Mouse (Mus musculus): Measurements from ENCODE around the gene Bub3. TPM values are rescaled to one million over a fixed set of nuclear protein-coding genes. Genes with fewer than 3 reads are reported as not detected.

Bub3 gene
- polyA plus RNA-seq, 1 experiment from 2014 or later, result 158 TPM

DNA sequence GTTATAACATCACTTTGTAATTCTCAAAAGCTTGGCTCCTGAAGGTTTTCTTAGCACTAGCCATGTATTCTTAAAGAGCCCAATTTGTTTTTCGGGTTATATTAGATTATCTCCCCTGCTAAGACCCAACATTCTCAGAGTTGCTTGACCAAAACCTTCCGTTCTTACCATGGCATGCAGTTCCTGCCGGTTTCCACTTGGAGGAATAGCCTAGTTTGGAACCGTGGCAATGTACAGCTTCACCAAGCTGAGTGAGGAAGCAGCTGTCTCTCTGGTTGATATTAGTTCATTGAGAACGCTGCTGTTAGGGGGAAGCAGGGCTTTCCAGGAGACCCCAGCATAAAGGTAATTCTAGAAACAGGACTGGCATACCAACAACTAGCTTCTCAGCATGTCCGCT, 15.2 kb downstream of the Bub3 start:
- H3K27me3 ChIP-seq, result no peaks in the 10 kb centered on the region
- ATAC-seq (ENCODE audit: low FRiP score, low read depth), result no peak
- H3K4me3 ChIP-seq, result no peak overlapping the region
- peaks cover 21% of the 10 kb centered on the region for H3K36me3 ChIP-seq
- WGBS, result 76% methylated on average over 6 of the region's 6 CpGs
- H3K27ac ChIP-seq (replicated peaks), result no peak overlapping the region
- no peaks in the 10 kb centered on the region for H3K4me1 ChIP-seq (replicated peaks)
- H3K9ac ChIP-seq, result no peak overlapping the region
- no peak overlapping the region for H3K4me2 ChIP-seq
- no peaks in the 10 kb centered on the region for H3K9me3 ChIP-seq

DNA sequence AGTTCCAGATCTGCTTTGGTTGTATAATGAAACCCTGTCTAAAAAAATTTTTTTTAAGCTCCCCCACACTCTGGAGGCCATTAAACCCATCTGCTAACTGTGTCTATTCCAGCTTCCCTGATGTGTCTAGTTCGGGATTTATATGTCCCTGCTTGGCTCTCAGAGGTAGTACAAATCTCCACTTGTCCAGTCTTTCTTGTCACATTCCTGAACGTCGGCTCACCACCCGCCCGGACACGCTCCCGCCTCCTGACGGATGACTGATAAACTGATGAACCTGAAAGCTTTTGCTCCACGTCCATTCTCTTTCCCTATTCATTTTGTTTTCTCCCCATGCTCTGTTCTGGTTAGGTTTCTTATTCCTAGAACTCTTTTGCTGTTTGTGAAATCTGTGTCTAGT, 22.2 kb downstream of the Bub3 start:
- Histone ChIP-seq H3K27ac (replicated peaks) (no peak overlapping the region), H3K9me3 (no peaks in the 10 kb centered on the region), H3K27me3 (no peaks in the 10 kb centered on the region), H3K9ac (no peak overlapping the region), H3K4me1 (replicated peaks) (no peaks in the 10 kb centered on the region), H3K36me3 (no peaks in the 10 kb centered on the region), H3K4me3 (no peak overlapping the region), H3K4me2 (no peak overlapping the region)
- ATAC-seq (ENCODE audit: low FRiP score, low read depth), result no peak
- WGBS, result 59% methylated on average over 9 of the region's 9 CpGs

DNA sequence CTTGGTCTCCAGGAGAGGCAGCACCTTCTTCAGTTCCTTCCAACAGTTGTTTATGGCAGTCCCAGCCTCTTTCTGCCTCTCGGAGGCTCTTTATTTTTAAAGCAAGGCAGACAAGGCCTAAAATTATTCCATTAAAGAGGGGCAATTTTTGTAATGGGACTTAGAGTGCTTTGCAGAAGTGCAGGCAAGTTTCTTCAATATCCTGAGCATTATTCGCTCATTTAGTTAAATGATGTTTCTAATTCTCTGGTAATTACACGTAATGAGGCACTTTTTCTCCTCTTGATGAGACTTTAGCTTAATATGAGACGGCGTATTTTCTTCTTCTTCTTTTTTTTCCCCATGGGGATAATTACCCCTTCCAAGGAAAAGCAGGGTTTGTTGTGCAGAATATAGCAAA, 25.5 kb downstream of the Bub3 start:
- WGBS, result 70% methylated on average over 5 of the region's 5 CpGs
- Histone ChIP-seq H3K27ac (replicated peaks) (no peak overlapping the region), H3K4me2 (no peak overlapping the region), H3K27me3 (no peaks in the 10 kb centered on the region), H3K4me3 (no peak overlapping the region), H3K9ac (no peak overlapping the region), H3K4me1 (replicated peaks) (no peaks in the 10 kb centered on the region), H3K9me3 (no peaks in the 10 kb centered on the region), H3K36me3 (no peaks in the 10 kb centered on the region)
- no peak for ATAC-seq (ENCODE audit: low FRiP score, low read depth)

DNA sequence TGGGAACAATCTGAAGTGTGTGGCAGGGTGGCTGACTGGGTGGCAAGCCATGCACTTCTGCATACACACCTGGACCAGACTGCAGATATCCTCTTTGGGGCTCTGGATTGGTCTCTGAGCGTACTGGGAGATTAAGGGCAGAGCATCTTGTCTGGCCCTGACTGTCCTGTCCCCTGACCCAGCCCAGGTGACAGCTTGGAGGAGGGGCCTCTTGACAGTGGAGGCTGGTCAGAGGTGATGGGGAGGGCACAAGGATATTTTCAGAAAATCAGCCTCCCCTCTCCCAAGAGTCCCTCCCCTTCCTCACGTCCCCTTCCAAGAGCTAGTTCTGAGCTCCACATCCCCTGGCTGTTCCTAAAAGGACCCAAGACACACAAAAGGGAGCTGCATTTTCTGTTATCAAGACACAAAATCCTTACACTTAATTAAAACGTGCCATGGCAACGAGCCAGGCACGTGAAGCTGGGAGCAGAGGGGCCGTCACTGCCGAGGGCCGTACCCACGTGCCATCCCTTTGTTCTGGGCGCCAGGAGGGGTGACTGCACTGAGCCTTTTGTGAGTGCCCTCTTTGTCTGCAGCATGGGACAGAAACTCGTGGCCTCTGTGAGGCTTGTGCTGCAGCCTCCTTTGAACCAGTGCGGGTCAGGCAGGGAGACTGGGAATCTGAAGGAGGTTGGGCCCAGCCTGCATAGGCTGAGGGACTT, 37.9 kb downstream of the Bub3 start:
- peak; percentile 27; the same call in 1 of the 2 replicates for ATAC-seq (ENCODE audit: low FRiP score, low read depth)
- H3K4me3 ChIP-seq, result no peak overlapping the region
- WGBS, result 7% methylated on average over 12 of the region's 12 CpGs
- H3K36me3 ChIP-seq, result no peaks in the 10 kb centered on the region
- no peak overlapping the region for H3K4me2 ChIP-seq
- H3K9ac ChIP-seq, result no peak overlapping the region
- H3K9me3 ChIP-seq, result no peaks in the 10 kb centered on the region
- H3K27ac ChIP-seq (replicated peaks), result no peak overlapping the region
- H3K27me3 ChIP-seq, result peaks cover 15% of the 10 kb centered on the region; the same call in 1 of the 2 replicates
- H3K4me1 ChIP-seq (replicated peaks), result peaks cover 9% of the 10 kb centered on the region

DNA sequence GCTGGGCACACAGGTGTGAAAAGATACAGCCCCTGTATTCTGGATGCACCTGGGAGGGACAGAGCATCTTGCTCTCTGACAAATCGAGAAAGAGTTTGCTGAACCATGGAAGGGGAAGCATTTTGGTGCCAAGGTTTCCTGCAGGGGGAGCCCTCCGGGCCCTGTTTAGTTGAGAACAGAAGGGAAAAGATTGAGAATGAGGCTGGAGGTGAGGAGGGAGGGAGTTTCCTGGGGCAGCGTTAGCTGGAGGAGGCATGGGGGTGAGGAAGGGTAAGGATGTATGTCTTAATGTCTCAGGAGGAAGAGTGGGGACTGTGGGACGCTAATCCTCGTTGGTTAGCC, 38.4 kb downstream of the Bub3 start:
- ATAC-seq (ENCODE audit: low FRiP score, low read depth), result peak; percentile 38; the same call in 1 of the 2 replicates
- 2% methylated on average over 5 of the region's 5 CpGs for WGBS
- H3K27ac ChIP-seq (replicated peaks), result no peak overlapping the region
- H3K4me1 ChIP-seq (replicated peaks), result peaks cover 12% of the 10 kb centered on the region
- no peak overlapping the region for H3K4me3 ChIP-seq
- no peak overlapping the region for H3K4me2 ChIP-seq
- peaks cover 12% of the 10 kb centered on the region; the same call in 1 of the 2 replicates for H3K27me3 ChIP-seq
- H3K9me3 ChIP-seq, result no peaks in the 10 kb centered on the region
- H3K36me3 ChIP-seq, result no peaks in the 10 kb centered on the region
- H3K9ac ChIP-seq, result no peak overlapping the region

DNA sequence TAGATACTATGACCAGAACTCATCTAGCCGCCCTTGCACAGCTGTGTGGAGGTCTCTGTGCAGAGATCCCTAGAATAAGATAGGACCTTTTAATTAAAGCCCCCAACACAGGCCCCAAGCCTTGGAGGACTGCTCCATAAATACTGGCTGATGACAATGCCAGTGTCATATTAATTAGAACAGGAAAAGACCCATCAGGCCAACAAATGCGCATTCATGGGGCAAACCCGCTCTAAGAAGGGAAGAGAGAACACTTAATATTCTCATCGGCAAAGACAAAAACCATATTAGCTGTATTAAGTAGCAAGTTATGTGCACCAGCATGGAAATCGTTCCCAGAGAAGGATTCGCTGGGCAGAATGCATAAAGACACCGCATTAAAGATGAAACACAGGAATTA, 42.1 kb downstream of the Bub3 start:
- H3K4me2 ChIP-seq, result no peak overlapping the region
- no peak overlapping the region for H3K4me3 ChIP-seq
- WGBS, result 57% methylated on average over 7 of the region's 7 CpGs
- H3K4me1 ChIP-seq (replicated peaks), result peaks cover 12% of the 10 kb centered on the region
- peaks cover 8% of the 10 kb centered on the region for H3K27me3 ChIP-seq
- no peak overlapping the region for H3K27ac ChIP-seq (replicated peaks)
- H3K9me3 ChIP-seq, result no peaks in the 10 kb centered on the region
- H3K36me3 ChIP-seq, result no peaks in the 10 kb centered on the region
- no peak for ATAC-seq (ENCODE audit: low FRiP score, low read depth)
- H3K9ac ChIP-seq, result no peak overlapping the region

DNA sequence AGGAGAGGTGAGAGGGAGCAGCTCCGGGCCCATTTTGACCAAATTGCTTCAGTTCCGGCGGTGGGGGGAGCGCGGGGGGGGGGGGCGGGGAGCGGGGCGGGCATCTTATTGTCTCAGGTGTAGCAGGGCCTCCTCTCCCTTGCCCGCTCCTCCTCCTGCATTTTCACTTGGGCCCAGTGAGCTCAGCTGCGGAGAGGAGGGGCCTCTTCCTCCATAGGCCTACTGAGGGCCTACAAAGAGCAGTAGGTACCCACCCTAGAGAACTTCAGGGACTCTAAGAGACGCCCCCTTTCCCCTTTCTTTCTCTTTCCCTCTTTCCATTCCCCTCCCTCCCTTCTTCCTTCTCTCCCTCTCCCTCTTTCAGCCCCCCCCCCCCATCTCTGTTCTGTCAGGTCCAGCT, 43.2 kb downstream of the Bub3 start:
- no peak for ATAC-seq (ENCODE audit: low FRiP score, low read depth)
- Histone ChIP-seq H3K4me2 (no peak overlapping the region), H3K27me3 (peaks cover 8% of the 10 kb centered on the region), H3K4me3 (no peak overlapping the region), H3K9ac (no peak overlapping the region), H3K36me3 (no peaks in the 10 kb centered on the region), H3K27ac (replicated peaks) (no peak overlapping the region), H3K4me1 (replicated peaks) (peaks cover 9% of the 10 kb centered on the region), H3K9me3 (no peaks in the 10 kb centered on the region)
- WGBS, result 8% methylated on average over 8 of the region's 11 CpGs

DNA sequence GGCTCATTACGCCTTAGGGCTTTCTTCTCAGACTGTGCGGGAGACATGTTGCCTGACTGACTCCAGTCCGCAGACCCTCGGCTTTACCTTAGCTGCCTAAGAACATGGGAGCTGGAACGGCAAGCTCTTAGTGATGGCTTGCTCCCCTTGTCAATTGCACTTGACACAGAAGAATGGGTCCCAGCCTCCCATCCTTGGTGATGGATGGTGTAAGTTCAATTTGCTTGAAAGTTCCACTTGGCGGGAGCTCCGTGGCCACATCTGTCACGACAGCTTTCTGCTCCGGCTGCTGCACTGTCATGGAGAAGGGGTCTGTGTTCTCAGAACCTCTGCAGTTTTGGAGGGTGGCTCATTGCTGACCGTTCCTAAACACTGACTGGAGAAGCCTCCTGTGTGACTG, 44.9 kb downstream of the Bub3 start:
- WGBS, result 82% methylated on average over 10 of the region's 10 CpGs
- Histone ChIP-seq H3K4me1 (replicated peaks) (peaks cover 3% of the 10 kb centered on the region; the same call in 1 of the 2 replicates), H3K27me3 (peaks cover 6% of the 10 kb centered on the region), H3K36me3 (no peaks in the 10 kb centered on the region), H3K9ac (no peak overlapping the region), H3K4me3 (no peak overlapping the region), H3K9me3 (no peaks in the 10 kb centered on the region), H3K27ac (replicated peaks) (no peak overlapping the region), H3K4me2 (no peak overlapping the region)
- no peak for ATAC-seq (ENCODE audit: low FRiP score, low read depth)

DNA sequence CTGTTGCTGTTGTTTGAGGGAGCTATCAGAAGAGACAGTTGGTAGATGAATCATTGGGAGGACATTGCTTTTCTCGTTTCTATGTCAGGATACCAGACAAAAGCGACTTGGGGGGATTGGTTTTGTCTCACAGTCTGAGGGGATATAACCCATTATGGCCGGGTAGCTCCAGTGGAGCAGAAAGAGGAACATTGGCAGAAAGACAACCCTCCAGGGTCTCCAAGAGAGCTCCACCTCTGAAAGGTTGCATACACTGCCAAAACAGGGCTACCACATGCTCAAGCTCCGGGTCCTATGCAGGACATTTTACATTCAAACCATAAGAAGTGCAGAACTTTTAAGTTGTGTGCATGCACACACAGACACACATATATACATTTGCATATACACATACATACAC, 45.5 kb downstream of the Bub3 start:
- WGBS, result 57% methylated on average over 4 of the region's 4 CpGs
- Histone ChIP-seq H3K9me3 (no peaks in the 10 kb centered on the region), H3K4me3 (no peak overlapping the region), H3K4me2 (no peak overlapping the region), H3K27me3 (peaks cover 3% of the 10 kb centered on the region; the same call in 1 of the 2 replicates), H3K36me3 (no peaks in the 10 kb centered on the region), H3K27ac (replicated peaks) (no peak overlapping the region), H3K4me1 (replicated peaks) (peaks cover 3% of the 10 kb centered on the region; the same call in 1 of the 2 replicates), H3K9ac (no peak overlapping the region)
- no peak for ATAC-seq (ENCODE audit: low FRiP score, low read depth)

DNA sequence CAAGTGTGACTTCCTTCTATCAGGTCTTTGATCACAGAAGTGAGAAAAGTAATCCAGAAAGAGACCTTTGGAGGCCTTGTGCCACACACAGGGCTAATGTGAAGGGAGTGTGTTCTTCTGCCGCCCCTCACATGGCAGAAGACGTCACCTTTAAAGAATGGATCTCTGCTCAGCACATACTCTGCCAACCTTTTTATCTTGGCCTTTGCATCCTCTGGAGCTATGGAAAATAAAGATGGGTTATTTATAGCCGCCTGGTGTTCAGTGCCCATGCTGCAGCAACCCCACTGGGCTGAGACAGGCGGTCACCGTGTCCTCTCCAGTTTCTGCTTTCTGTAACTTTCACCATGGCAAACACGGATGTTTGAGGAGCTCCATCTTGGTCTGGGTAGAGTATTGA, 48.0 kb downstream of the Bub3 start:
- no peak overlapping the region for H3K4me3 ChIP-seq
- H3K27me3 ChIP-seq, result peaks cover 3% of the 10 kb centered on the region; the same call in 1 of the 2 replicates
- WGBS, result 86% methylated on average over 6 of the region's 6 CpGs
- 0 out of 2 replicates have a peak, but pooled peaks cover 2% of the 10 kb centered on the region for H3K4me1 ChIP-seq (replicated peaks)
- no peak overlapping the region for H3K9ac ChIP-seq
- no peaks in the 10 kb centered on the region for H3K36me3 ChIP-seq
- ATAC-seq (ENCODE audit: low FRiP score, low read depth), result no peak
- no peaks in the 10 kb centered on the region for H3K9me3 ChIP-seq
- H3K27ac ChIP-seq (replicated peaks), result no peak overlapping the region
- no peak overlapping the region for H3K4me2 ChIP-seq

DNA sequence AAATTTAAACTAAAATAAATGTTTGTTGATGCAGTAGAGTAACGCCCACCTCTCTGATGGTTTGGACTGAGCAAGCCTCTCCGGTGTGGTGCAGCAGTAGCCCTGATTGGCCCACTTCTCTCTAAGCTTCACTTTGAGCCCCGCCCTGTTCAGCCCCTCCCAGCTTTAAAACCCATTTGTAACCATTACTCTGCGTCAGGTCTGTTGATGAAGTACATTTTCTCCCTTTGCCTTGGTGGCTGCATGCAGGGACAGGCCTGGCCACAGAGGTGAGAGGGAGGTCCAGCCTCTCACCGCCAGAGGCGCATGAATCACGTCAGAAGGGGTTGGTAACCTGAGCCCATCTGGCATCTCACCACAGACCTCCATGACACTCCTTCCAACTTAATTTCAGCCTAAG, 49.7 kb downstream of the Bub3 start:
- no peaks in the 10 kb centered on the region for H3K36me3 ChIP-seq
- H3K27me3 ChIP-seq, result no peaks in the 10 kb centered on the region
- no peak overlapping the region for H3K9ac ChIP-seq
- no peak overlapping the region for H3K27ac ChIP-seq (replicated peaks)
- no peak for ATAC-seq (ENCODE audit: low FRiP score, low read depth)
- WGBS, result 43% methylated on average over 7 of the region's 7 CpGs
- H3K4me3 ChIP-seq, result no peak overlapping the region
- H3K4me2 ChIP-seq, result no peak overlapping the region
- no peaks in the 10 kb centered on the region for H3K9me3 ChIP-seq
- no peaks in the 10 kb centered on the region for H3K4me1 ChIP-seq (replicated peaks)
